Mouse (Mus musculus) embryonic facial prominence, embryonic 13.5 days (tissue): ENCODE measurements around the gene Spg11. TPM values are rescaled to one million over a fixed set of nuclear protein-coding genes. Genes with fewer than 3 reads are reported as not detected.
"Not testable (repeated sequence)": the region's sequence is repeated elsewhere in the genome, so short reads cannot be mapped to it uniquely, and the experiment has no call there.

Experiments
- ATAC-seq: fragments of 200-750 bp; cut with Nextera tagmentation; 2 replicates; pipeline ENCODE4 v1.8.0; 2017; ENCODE audit warnings: low read depth; ENCODE audit not compliant: insufficient number of reproducible peaks, insufficient read depth, low FRiP score, low TSS enrichment
- H3K27ac ChIP-seq: fragments of 300-500 bp; sonication (generic); 2 replicates; pipeline ENCODE4 v1.5.1; 2015; ENCODE audit warnings: moderate library complexity, mild to moderate bottlenecking, inconsistent platforms
- H3K27me3 ChIP-seq: fragments of 300-500 bp; sonication (generic); 2 replicates; pipeline ENCODE4 v1.6.1; 2015; ENCODE audit warnings: mild to moderate bottlenecking, inconsistent platforms
- H3K36me3 ChIP-seq: fragments of 300-500 bp; sonication (generic); 2 replicates; pipeline ENCODE4 v1.6.1; 2015; ENCODE audit warnings: mild to moderate bottlenecking, inconsistent platforms
- H3K4me1 ChIP-seq: fragments of 300-500 bp; sonication (generic); 2 replicates; pipeline ENCODE4 v1.6.1; 2015; ENCODE audit warnings: inconsistent platforms
- H3K4me2 ChIP-seq: fragments of 300-500 bp; sonication (generic); 2 replicates; pipeline ENCODE4 v1.6.1; 2015; ENCODE audit warnings: moderate library complexity, mild to moderate bottlenecking, inconsistent platforms
- H3K4me3 ChIP-seq: fragments of 300-500 bp; sonication (generic); 2 replicates; pipeline ENCODE4 v1.5.1; 2015; ENCODE audit warnings: mild to moderate bottlenecking, inconsistent platforms
- H3K9ac ChIP-seq: fragments of 300-500 bp; sonication (generic); 2 replicates; pipeline ENCODE4 v1.6.1; 2015; ENCODE audit warnings: mild to moderate bottlenecking, inconsistent platforms
- H3K9me3 ChIP-seq: fragments of 300-500 bp; sonication (generic); 2 replicates; pipeline ENCODE4 v1.6.1; 2016; ENCODE audit warnings: inconsistent platforms
- WGBS: fragments of 180-500 bp; shearing (Covaris S2); methylation state at CpG from one replicate; pipeline ENCODE4 v1.1.7; 2015; ENCODE audit warnings: mixed read lengths; 5-methylcytosine and 5-hydroxymethylcytosine counted together
- polyA plus RNA-seq: library from polyadenylated mRNA; unstranded; fragments of >200 nt; fragmentation: Nextera tagmentation; extraction: Ambion mirVana; gene quantifications from 2 replicates; pipeline ENCODE4 v1.2.1, GENCODE M21; 2015

Gene Spg11
- polyA plus RNA-seq, 1 experiment from 2014 or later, result 9.1 TPM

- no peak overlapping the region for H3K4me2 ChIP-seq
- H3K9ac ChIP-seq, result no peak overlapping the region
- H3K27ac ChIP-seq, result no peak overlapping the region
- H3K4me1 ChIP-seq, result no peaks in the 10 kb centered on the region
- no peak overlapping the region for H3K4me3 ChIP-seq
- H3K27me3 ChIP-seq, result no peaks in the 10 kb centered on the region
- H3K36me3 ChIP-seq, result peaks cover 67% of the 10 kb centered on the region
- no peaks in the 10 kb centered on the region for H3K9me3 ChIP-seq
- no peak for ATAC-seq
Measured at GRCm38 (mm10) chr2:122102070-122102469, 16.1 kb downstream of the Spg11 start.

GRCm38 (mm10) chr2:122097686-122098085, 20.5 kb downstream of the Spg11 start:
- not testable (repeated sequence) for H3K27ac ChIP-seq, ATAC-seq, H3K9me3 ChIP-seq, H3K4me1 ChIP-seq, H3K27me3 ChIP-seq, H3K4me2 ChIP-seq, H3K9ac ChIP-seq, H3K4me3 ChIP-seq
- H3K36me3 ChIP-seq, result peaks cover 71% of the 10 kb centered on the region
- WGBS, result 79% methylated on average over 5 of the region's 5 CpGs

GRCm38 (mm10) chr2:122093844-122094243, 24.3 kb downstream of the Spg11 start:
- Histone ChIP-seq H3K9ac (no peak overlapping the region), H3K4me3 (no peak overlapping the region), H3K27me3 (no peaks in the 10 kb centered on the region), H3K4me2 (no peak overlapping the region), H3K4me1 (no peaks in the 10 kb centered on the region), H3K9me3 (no peaks in the 10 kb centered on the region), H3K36me3 (peaks cover 71% of the 10 kb centered on the region), H3K27ac (no peak overlapping the region)
- ATAC-seq, result no peak
- WGBS, result 88% methylated on average over 4 of the region's 4 CpGs

GRCm38 (mm10) chr2:122086446-122086845, 31.7 kb downstream of the Spg11 start:
- Histone ChIP-seq H3K27ac (no peak overlapping the region), H3K4me3 (no peak overlapping the region), H3K36me3 (peaks cover 84% of the 10 kb centered on the region), H3K4me1 (no peaks in the 10 kb centered on the region), H3K9me3 (no peaks in the 10 kb centered on the region), H3K27me3 (no peaks in the 10 kb centered on the region), H3K9ac (no peak overlapping the region), H3K4me2 (no peak overlapping the region)
- no peak for ATAC-seq
- 83% methylated on average over 4 of the region's 4 CpGs for WGBS

- Histone ChIP-seq H3K4me3 (no peak overlapping the region), H3K9me3 (no peaks in the 10 kb centered on the region), H3K36me3 (peaks cover 77% of the 10 kb centered on the region), H3K27me3 (no peaks in the 10 kb centered on the region), H3K4me1 (no peaks in the 10 kb centered on the region), H3K9ac (no peak overlapping the region), H3K4me2 (no peak overlapping the region), H3K27ac (no peak overlapping the region)
- ATAC-seq, result no peak
- WGBS, result 61% methylated on average over 7 of the region's 7 CpGs
Measured at GRCm38 (mm10) chr2:122081728-122082456, 36.3 kb downstream of the Spg11 start.

GRCm38 (mm10) chr2:122069922-122070321, 48.3 kb downstream of the Spg11 start:
- no peak overlapping the region for H3K27ac ChIP-seq
- WGBS, result 37% methylated on average over 5 of the region's 5 CpGs
- no peaks in the 10 kb centered on the region for H3K4me1 ChIP-seq
- no peak overlapping the region for H3K4me2 ChIP-seq
- no peak for ATAC-seq
- no peaks in the 10 kb centered on the region for H3K9me3 ChIP-seq
- H3K36me3 ChIP-seq, result peaks cover 66% of the 10 kb centered on the region
- H3K9ac ChIP-seq, result no peak overlapping the region
- no peaks in the 10 kb centered on the region for H3K27me3 ChIP-seq
- H3K4me3 ChIP-seq, result no peak overlapping the region

GRCm38 (mm10) chr2:122069144-122069912, 48.9 kb downstream of the Spg11 start:
- Histone ChIP-seq H3K9me3 (no peaks in the 10 kb centered on the region), H3K4me3 (no peak overlapping the region), H3K27ac (no peak overlapping the region), H3K36me3 (peaks cover 66% of the 10 kb centered on the region), H3K4me2 (no peak overlapping the region), H3K9ac (no peak overlapping the region), H3K27me3 (no peaks in the 10 kb centered on the region), H3K4me1 (no peaks in the 10 kb centered on the region)
- no peak for ATAC-seq
- WGBS, result 87% methylated on average over 6 of the region's 6 CpGs

GRCm38 (mm10) chr2:122066241-122066640, 51.9 kb downstream of the Spg11 start:
- WGBS, result 83% methylated on average over 8 of the region's 8 CpGs
- Histone ChIP-seq H3K4me2 (no peak overlapping the region), H3K4me3 (no peak overlapping the region), H3K9me3 (no peaks in the 10 kb centered on the region), H3K4me1 (no peaks in the 10 kb centered on the region), H3K27ac (no peak overlapping the region), H3K36me3 (peaks cover 64% of the 10 kb centered on the region), H3K9ac (no peak overlapping the region), H3K27me3 (no peaks in the 10 kb centered on the region)
- ATAC-seq, result no peak

GRCm38 (mm10) chr2:122065200-122065969, 52.8 kb downstream of the Spg11 start:
- Histone ChIP-seq H3K4me1 (no peaks in the 10 kb centered on the region), H3K4me3 (no peak overlapping the region), H3K27me3 (no peaks in the 10 kb centered on the region), H3K9me3 (no peaks in the 10 kb centered on the region), H3K4me2 (no peak overlapping the region), H3K9ac (no peak overlapping the region), H3K36me3 (peaks cover 61% of the 10 kb centered on the region), H3K27ac (no peak overlapping the region)
- ATAC-seq, result no peak
- 55% methylated on average over 14 of the region's 14 CpGs for WGBS

- Histone ChIP-seq H3K4me3 (no peak overlapping the region), H3K9ac (no peak overlapping the region), H3K27ac (no peak overlapping the region), H3K4me2 (no peak overlapping the region), H3K4me1 (no peaks in the 10 kb centered on the region), H3K27me3 (no peaks in the 10 kb centered on the region), H3K36me3 (peaks cover 59% of the 10 kb centered on the region), H3K9me3 (no peaks in the 10 kb centered on the region)
- no peak for ATAC-seq
- WGBS, result 91% methylated on average over 11 of the region's 11 CpGs
Measured at GRCm38 (mm10) chr2:122059365-122060115, 58.6 kb downstream of the Spg11 start.

- Histone ChIP-seq H3K36me3 (peaks cover 56% of the 10 kb centered on the region), H3K9me3 (no peaks in the 10 kb centered on the region), H3K9ac (no peak overlapping the region), H3K4me2 (no peak overlapping the region), H3K4me1 (no peaks in the 10 kb centered on the region), H3K27me3 (no peaks in the 10 kb centered on the region), H3K4me3 (no peak overlapping the region), H3K27ac (no peak overlapping the region)
- ATAC-seq, result no peak
Measured at GRCm38 (mm10) chr2:122043926-122044325, 74.3 kb downstream of the Spg11 start.
